In the genomic region with DNA sequence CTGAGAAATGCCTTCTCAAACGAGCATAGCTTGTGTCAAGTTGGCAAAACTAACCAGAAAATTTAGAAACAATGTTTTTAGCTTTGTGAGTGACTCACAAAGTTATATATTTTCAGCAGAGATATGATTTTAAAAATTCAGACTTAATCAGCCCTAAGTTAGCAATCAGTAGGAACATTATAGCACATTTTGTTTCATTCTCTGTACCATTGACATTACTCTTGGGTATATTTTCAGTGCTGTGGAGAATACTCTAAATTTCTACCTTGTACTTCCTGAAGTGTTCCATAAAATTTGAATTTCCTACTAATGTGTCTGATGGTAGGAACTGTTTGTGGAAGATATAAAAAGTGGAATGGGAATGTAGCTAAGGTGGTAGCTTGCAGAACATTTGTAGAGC, we compare ENCODE assay signal across 21 mouse cellular contexts. TPM values are rescaled to one million over a fixed set of nuclear protein-coding genes. Genes with fewer than 3 reads are reported as not detected.
DNase-seq lines count a peak whose midpoint lies in the region; ATAC-seq lines count a peak whose summit lies in the region.
"Had no signal": no experiment of that assay in that cellular context is flagged by ENCODE, and none has a peak within 500 bp of the region (broad histone marks: within the 10 kb centered on the region; RNA-seq: fewer than 3 reads in every experiment).

No protein-coding gene starts in this region.

- no peaks in the 10 kb centered on the region for H3K9me3 ChIP-seq in hindbrain, embryonic 14.5 days (ENCODE audit: control insufficient read depth, low read length)
- no peaks in the 10 kb centered on the region for H3K9me3 ChIP-seq in hindbrain, embryonic 12.5 days (replicated peaks)
- no peaks in the 10 kb centered on the region for H3K9me3 ChIP-seq in midbrain, embryonic 11.5 days (ENCODE audit: control insufficient read depth, low read length)
- 0 out of 2 replicates have a peak, but pooled peaks cover 4% of the 10 kb centered on the region for H3K9me3 ChIP-seq in midbrain, embryonic 14.5 days (ENCODE audit: control insufficient read depth, low read length)
- H3K9me3 ChIP-seq in forebrain, embryonic 13.5 days (replicated peaks): no peaks in the 10 kb centered on the region; the same call in 1 of the 2 replicates
- H3K9me3 ChIP-seq: embryonic facial prominence, embryonic 10.5 days; embryonic facial prominence, embryonic 12.5 days; G1E had no signal

- 72% methylated on average over 1 of the region's 1 CpGs for WGBS in hindbrain, embryonic 14.5 days
- WGBS in hindbrain, embryonic 12.5 days: 71% methylated on average over 1 of the region's 1 CpGs
- 73% methylated on average over 1 of the region's 1 CpGs for WGBS in midbrain, embryonic 11.5 days
- 65% methylated on average over 1 of the region's 1 CpGs for WGBS in midbrain, embryonic 14.5 days
- 51% methylated on average over 1 of the region's 1 CpGs for WGBS in forebrain, embryonic 13.5 days

- DNase-seq in hindbrain, embryonic 14.5 days (ENCODE audit: low spot score): peak; percentile 8
- DNase-seq in midbrain, embryonic 11.5 days (ENCODE audit: low spot score, missing footprints): peak; percentile 69
- DNase-seq in midbrain, embryonic 14.5 days: no peak
- DNase-seq in telencephalon, adult 2 months (ENCODE audit: low read depth, low spot score): peak; percentile 18
- DNase-seq: adrenal gland, adult 8-10 months; adrenal gland, postnatal 14 days; adrenal gland, postnatal 36 days; cerebellum, adult 11-12 months; cerebellum, adult 2 months; cerebellum, adult 9-10 months; cerebellum, postnatal 10 days; cerebellum, postnatal 25 days had no signal

- no peak overlapping the region for H3K4me3 ChIP-seq in hindbrain, embryonic 14.5 days (replicated peaks; ENCODE audit: low read length)
- no peak overlapping the region for H3K4me3 ChIP-seq in hindbrain, embryonic 12.5 days
- no peak overlapping the region for H3K4me3 ChIP-seq in midbrain, embryonic 11.5 days (ENCODE audit: low read depth, low read length)
- no peak overlapping the region for H3K4me3 ChIP-seq in midbrain, embryonic 14.5 days (replicated peaks; ENCODE audit: low read depth, low read length)
- H3K4me3 ChIP-seq in forebrain, embryonic 13.5 days: no peak overlapping the region
- H3K4me3 ChIP-seq: embryonic facial prominence, embryonic 10.5 days; embryonic facial prominence, embryonic 12.5 days had no signal

- H3K4me2 ChIP-seq in hindbrain, embryonic 14.5 days (replicated peaks): no peak overlapping the region
- no peak overlapping the region for H3K4me2 ChIP-seq in hindbrain, embryonic 12.5 days (replicated peaks)
- H3K4me2 ChIP-seq in midbrain, embryonic 11.5 days: no peak overlapping the region
- H3K4me2 ChIP-seq in midbrain, embryonic 14.5 days (ENCODE audit: low read length): no peak overlapping the region
- no peak overlapping the region for H3K4me2 ChIP-seq in forebrain, embryonic 13.5 days
- H3K4me2 ChIP-seq: embryonic facial prominence, embryonic 12.5 days had no signal

- no peak for ATAC-seq in hindbrain, embryonic 14.5 days (ENCODE audit: low FRiP score)
- ATAC-seq in hindbrain, embryonic 12.5 days (ENCODE audit: low FRiP score): no peak
- ATAC-seq in midbrain, embryonic 11.5 days (ENCODE audit: low FRiP score): no peak
- no peak for ATAC-seq in midbrain, embryonic 14.5 days (ENCODE audit: low FRiP score, low TSS enrichment)
- ATAC-seq in forebrain, embryonic 13.5 days: no peak
- ATAC-seq: activated CD4-positive, CD25-positive, alpha-beta regulatory T cell, adult 4 months; forebrain, embryonic 14.5 days; forebrain, embryonic 16.5 days; Patski had no signal

- H3K36me3 ChIP-seq in hindbrain, embryonic 14.5 days (replicated peaks; ENCODE audit: control insufficient read depth, insufficient read depth): no peaks in the 10 kb centered on the region
- H3K36me3 ChIP-seq in hindbrain, embryonic 12.5 days: no peaks in the 10 kb centered on the region
- no peaks in the 10 kb centered on the region for H3K36me3 ChIP-seq in midbrain, embryonic 11.5 days (ENCODE audit: control insufficient read depth, insufficient read depth, low read length)
- H3K36me3 ChIP-seq in midbrain, embryonic 14.5 days (ENCODE audit: control insufficient read depth, insufficient read depth, low read length): no peaks in the 10 kb centered on the region
- H3K36me3 ChIP-seq in forebrain, embryonic 13.5 days (ENCODE audit: poor library complexity, severe bottlenecking): no peaks in the 10 kb centered on the region
- H3K36me3 ChIP-seq: embryonic facial prominence, embryonic 10.5 days; embryonic facial prominence, embryonic 12.5 days; G1E had no signal

- no peak overlapping the region for H3K9ac ChIP-seq in hindbrain, embryonic 14.5 days
- no peak overlapping the region for H3K9ac ChIP-seq in hindbrain, embryonic 12.5 days
- no peak overlapping the region for H3K9ac ChIP-seq in midbrain, embryonic 11.5 days (ENCODE audit: low read length)
- no peak overlapping the region for H3K9ac ChIP-seq in midbrain, embryonic 14.5 days (replicated peaks; ENCODE audit: low read length)
- H3K9ac ChIP-seq in forebrain, embryonic 13.5 days: no peak overlapping the region
- H3K9ac ChIP-seq: embryonic facial prominence, embryonic 12.5 days had no signal

- no peak overlapping the region for H3K27ac ChIP-seq in hindbrain, embryonic 14.5 days
- H3K27ac ChIP-seq in hindbrain, embryonic 12.5 days: no peak overlapping the region
- H3K27ac ChIP-seq in midbrain, embryonic 11.5 days (ENCODE audit: low read depth, low read length): no peak overlapping the region
- no peak overlapping the region for H3K27ac ChIP-seq in midbrain, embryonic 14.5 days (replicated peaks; ENCODE audit: low read depth, low read length)
- H3K27ac ChIP-seq in forebrain, embryonic 13.5 days: no peak overlapping the region
- H3K27ac ChIP-seq: embryonic facial prominence, embryonic 10.5 days; embryonic facial prominence, embryonic 12.5 days had no signal

- no peaks in the 10 kb centered on the region for H3K4me1 ChIP-seq in hindbrain, embryonic 14.5 days (replicated peaks; ENCODE audit: control insufficient read depth, insufficient read depth, low read length)
- H3K4me1 ChIP-seq in hindbrain, embryonic 12.5 days: no peaks in the 10 kb centered on the region
- no peaks in the 10 kb centered on the region for H3K4me1 ChIP-seq in midbrain, embryonic 11.5 days (ENCODE audit: control insufficient read depth, insufficient read depth, low read length)
- no peaks in the 10 kb centered on the region for H3K4me1 ChIP-seq in midbrain, embryonic 14.5 days (ENCODE audit: control insufficient read depth, insufficient read depth, low read length)
- no peaks in the 10 kb centered on the region for H3K4me1 ChIP-seq in forebrain, embryonic 13.5 days
- H3K4me1 ChIP-seq: embryonic facial prominence, embryonic 10.5 days; embryonic facial prominence, embryonic 12.5 days had no signal

- H3K27me3 ChIP-seq in hindbrain, embryonic 14.5 days (ENCODE audit: control insufficient read depth, insufficient read depth, low read length): no peaks in the 10 kb centered on the region
- no peaks in the 10 kb centered on the region for H3K27me3 ChIP-seq in hindbrain, embryonic 12.5 days
- H3K27me3 ChIP-seq in midbrain, embryonic 11.5 days (ENCODE audit: control insufficient read depth, insufficient read depth, low read length): no peaks in the 10 kb centered on the region
- H3K27me3 ChIP-seq in midbrain, embryonic 14.5 days (ENCODE audit: control insufficient read depth, insufficient read depth, low read length): no peaks in the 10 kb centered on the region
- H3K27me3 ChIP-seq in forebrain, embryonic 13.5 days: no peaks in the 10 kb centered on the region
- H3K27me3 ChIP-seq: embryonic facial prominence, embryonic 12.5 days had no signal

RNA-seq across cellular contexts. Expression of a gene that starts 9.2 kb away (rescaled TPM):
- polyA plus RNA-seq in hindbrain, embryonic 14.5 days (2014; fragmentation: Nextera tagmentation; extraction: Ambion mirVana): 143 and 150 TPM in 2 replicates
- 90.7 and 105 TPM in 2 replicates for polyA plus RNA-seq in hindbrain, embryonic 12.5 days (2016; fragmentation: Nextera tagmentation; extraction: Ambion mirVana)
- polyA plus RNA-seq in midbrain, embryonic 11.5 days (2014; fragmentation: Nextera tagmentation; extraction: Ambion mirVana): 90.5 and 94.7 TPM in 2 replicates
- polyA plus RNA-seq in midbrain, embryonic 14.5 days (2014; fragmentation: Nextera tagmentation; extraction: Ambion mirVana): 109 and 139 TPM in 2 replicates
- 65.0 and 69.9 TPM in 2 replicates for polyA plus RNA-seq in forebrain, embryonic 13.5 days (2015; fragmentation: Nextera tagmentation; extraction: Ambion mirVana)
